Mouse (Mus musculus) heart, adult 2 months (tissue): ENCODE results near the gene Lactb.

Source experiments
- CTCF ChIP-seq: fragments of 200-600 bp; IDR thresholded peaks from 2 replicates; pipeline ENCODE4 v1.8.1; 2022; ENCODE audit warnings: antibody characterized with exemption, mild to moderate bottlenecking, moderate library complexity
- EP300 ChIP-seq: fragments of 200-500 bp; IDR thresholded peaks from 2 replicates; pipeline ENCODE4 v1.6.1; 2011; ENCODE audit warnings: low read depth, low read length, control low read depth; ENCODE audit not compliant: insufficient read depth
- POLR2A ChIP-seq: fragments of 200-500 bp; IDR thresholded peaks from 2 replicates; pipeline ENCODE4 v1.6.1; 2011; ENCODE audit warnings: mild to moderate bottlenecking, low read depth, low read length, control low read depth; ENCODE audit not compliant: insufficient read depth

- no peak for TF ChIP-seq CTCF
- TF ChIP-seq EP300 = 0 out of 2 replicates have a peak, but pooled peaks have one; percentile 33
- TF ChIP-seq POLR2A = peak; percentile 91
Measured at GRCm38 (mm10) chr9:66919382-66919971, 55.8 kb downstream of the Lactb start, which contains the start of gene Rab8b.
